Mouse (Mus musculus) limb, embryonic 14.5 days (tissue): Measurements from ENCODE around the gene Pms2. TPM values are rescaled to one million over a fixed set of nuclear protein-coding genes. Genes with fewer than 3 reads are reported as not detected.

ENCODE experiments used
- ATAC-seq: fragments of 200-750 bp; cut with Nextera tagmentation; 2 replicates; pipeline ENCODE4 v1.8.0; 2017; ENCODE audit warnings: low read depth, moderate number of reproducible peaks, moderate TSS enrichment; ENCODE audit not compliant: low FRiP score
- DNase-seq: peaks from one replicate; pipeline ENCODE4 v3.0.0-alpha.2; 2015; ENCODE audit warnings: low spot score
- H3K27ac ChIP-seq: fragments of 300-500 bp; sonication (generic); replicated peaks from 2 replicates; pipeline ENCODE4 v1.5.1; 2014; ENCODE audit warnings: low read depth, mild to moderate bottlenecking, low read length, moderate library complexity, mixed read lengths
- H3K27me3 ChIP-seq: fragments of 300-500 bp; sonication (generic); 2 replicates; pipeline ENCODE4 v1.6.1; 2014; ENCODE audit warnings: low read length, mixed read lengths; ENCODE audit not compliant: control insufficient read depth, insufficient read depth
- H3K36me3 ChIP-seq: fragments of 300-500 bp; sonication (generic); 2 replicates; pipeline ENCODE4 v1.6.1; 2014; ENCODE audit warnings: mild to moderate bottlenecking, low read length, moderate library complexity, mixed read lengths; ENCODE audit not compliant: control insufficient read depth, insufficient read depth
- H3K4me1 ChIP-seq: fragments of 300-500 bp; sonication (generic); 2 replicates; pipeline ENCODE4 v1.6.1; 2014; ENCODE audit warnings: antibody characterized with exemption, low read length, mixed read lengths; ENCODE audit not compliant: control insufficient read depth, insufficient read depth
- H3K4me2 ChIP-seq: fragments of 300-500 bp; sonication (generic); replicated peaks from 2 replicates; pipeline ENCODE4 v1.6.1; 2014; ENCODE audit warnings: low read depth, mild to moderate bottlenecking, low read length, moderate library complexity; ENCODE audit not compliant: severe bottlenecking
- H3K4me3 ChIP-seq: fragments of 300-500 bp; sonication (generic); replicated peaks from 2 replicates; pipeline ENCODE4 v1.5.1; 2014; ENCODE audit warnings: low read length
- H3K9ac ChIP-seq: fragments of 300-500 bp; sonication (generic); 2 replicates; pipeline ENCODE4 v1.6.1; 2014; ENCODE audit warnings: mild to moderate bottlenecking, low read depth, low read length, moderate library complexity; ENCODE audit not compliant: severe bottlenecking
- H3K9me3 ChIP-seq: fragments of 300-500 bp; sonication (generic); 2 replicates; pipeline ENCODE4 v1.6.1; 2016; ENCODE audit warnings: low read length; ENCODE audit not compliant: control insufficient read depth
- POLR2A ChIP-seq: fragments of 200-500 bp; IDR thresholded peaks from 2 replicates; pipeline ENCODE4 v1.8.0; 2012; ENCODE audit warnings: inconsistent platforms, mild to moderate bottlenecking, moderate library complexity, borderline replicate concordance; ENCODE audit not compliant: insufficient read depth, insufficient read length; ENCODE audit errors: extremely low read depth
- WGBS: fragments of 180-500 bp; shearing (Covaris S2); extraction: QIAGEN DNeasy Blood & Tissue Kit; methylation state at CpG from one replicate; pipeline ENCODE4 v1.1.7; 2014; 5-methylcytosine and 5-hydroxymethylcytosine counted together
- polyA plus RNA-seq, 2 experiments: library from polyadenylated mRNA; depleted of rRNA in 1 of 2; stranded (reverse) in 1 of 2; unstranded in 1 of 2; fragments of >200 nt; fragmentation: Nextera tagmentation in 1 of 2; extraction: Ambion mirVana in 1 of 2; gene quantifications; 2 replicates each; pipeline versions ENCODE4 v1.2.1 to v1.2.3; 2012 to 2014

Gene Pms2
- polyA plus RNA-seq, 2 experiments = 17.5 to 25.9 TPM

GRCm38 (mm10) chr5:143966671-143967070 is 56.9 kb downstream of the Pms2 start:
- DNase-seq (no peak), ATAC-seq (no peak)
- no peak overlapping the region for H3K4me3 ChIP-seq
- no peak overlapping the region for H3K4me2 ChIP-seq
- no peak for TF ChIP-seq POLR2A
- H3K9me3 ChIP-seq = no peaks in the 10 kb centered on the region
- no peaks in the 10 kb centered on the region for H3K27me3 ChIP-seq
- no peaks in the 10 kb centered on the region for H3K4me1 ChIP-seq
- H3K27ac ChIP-seq = no peak overlapping the region
- no peak overlapping the region for H3K9ac ChIP-seq
- H3K36me3 ChIP-seq = no peaks in the 10 kb centered on the region
- WGBS = 89% methylated on average over 12 of the region's 12 CpGs

GRCm38 (mm10) chr5:143972628-143973027 is 62.9 kb downstream of the Pms2 start:
- H3K9ac ChIP-seq = no peak overlapping the region
- H3K36me3 ChIP-seq = no peaks in the 10 kb centered on the region
- no peaks in the 10 kb centered on the region for H3K9me3 ChIP-seq
- TF ChIP-seq POLR2A = no peak
- H3K4me3 ChIP-seq = no peak overlapping the region
- ATAC-seq (no peak), DNase-seq (no peak)
- no peak overlapping the region for H3K27ac ChIP-seq
- 60% methylated on average over 3 of the region's 3 CpGs for WGBS
- no peaks in the 10 kb centered on the region for H3K4me1 ChIP-seq
- no peaks in the 10 kb centered on the region for H3K27me3 ChIP-seq
- H3K4me2 ChIP-seq = no peak overlapping the region

GRCm38 (mm10) chr5:143974931-143975630 is 65.3 kb downstream of the Pms2 start:
- DNase-seq (peak; percentile 53), ATAC-seq (peak; percentile 47)
- H3K27me3 ChIP-seq = no peaks in the 10 kb centered on the region
- TF ChIP-seq POLR2A = no peak
- no peak overlapping the region for H3K4me2 ChIP-seq
- H3K9me3 ChIP-seq = no peaks in the 10 kb centered on the region
- no peak overlapping the region for H3K9ac ChIP-seq
- H3K4me3 ChIP-seq = no peak overlapping the region
- no peak overlapping the region for H3K27ac ChIP-seq
- H3K36me3 ChIP-seq = no peaks in the 10 kb centered on the region
- 47% methylated on average over 4 of the region's 4 CpGs for WGBS
- H3K4me1 ChIP-seq = no peaks in the 10 kb centered on the region

- Histone ChIP-seq H3K36me3 (no peaks in the 10 kb centered on the region), H3K9me3 (no peaks in the 10 kb centered on the region), H3K27ac (no peak overlapping the region), H3K4me3 (no peak overlapping the region), H3K9ac (no peak overlapping the region), H3K4me2 (no peak overlapping the region), H3K27me3 (no peaks in the 10 kb centered on the region), H3K4me1 (no peaks in the 10 kb centered on the region)
- 62% methylated on average over 2 of the region's 2 CpGs for WGBS
- ATAC-seq = peak; percentile 34; the same call in 1 of the 2 replicates
- no peak for DNase-seq
- no peak for TF ChIP-seq POLR2A
Measured at GRCm38 (mm10) chr5:143975631-143975933, 65.8 kb downstream of the Pms2 start.

- TF ChIP-seq POLR2A = no peak
- Histone ChIP-seq H3K4me3 (no peak overlapping the region), H3K9me3 (no peaks in the 10 kb centered on the region), H3K4me2 (no peak overlapping the region), H3K27me3 (no peaks in the 10 kb centered on the region), H3K4me1 (no peaks in the 10 kb centered on the region), H3K36me3 (no peaks in the 10 kb centered on the region), H3K27ac (no peak overlapping the region), H3K9ac (no peak overlapping the region)
- ATAC-seq = no peak
- DNase-seq = no peak
- 85% methylated on average over 11 of the region's 11 CpGs for whole genome bisulfite sequencing
Measured at GRCm38 (mm10) chr5:143976232-143976631, 66.5 kb downstream of the Pms2 start.
